Mouse (Mus musculus): Measurements from ENCODE around the gene Kdm2b. TPM values are rescaled to one million over a fixed set of nuclear protein-coding genes. Genes with fewer than 3 reads are reported as not detected.

Kdm2b gene
- polyA plus RNA-seq, 1 experiment from 2014 or later = 7.6 TPM

- Histone ChIP-seq H3K9me3 (ENCODE audit: control insufficient read depth) (no peaks in the 10 kb centered on the region), H3K4me1 (replicated peaks; ENCODE audit: control insufficient read depth, insufficient read depth, low read length) (no peaks in the 10 kb centered on the region), H3K9ac (ENCODE audit: low read depth, low read length) (no peak overlapping the region), H3K4me2 (replicated peaks; ENCODE audit: low read depth) (no peak overlapping the region), H3K27me3 (replicated peaks; ENCODE audit: control insufficient read depth, insufficient read depth, low read length) (no peaks in the 10 kb centered on the region), H3K27ac (ENCODE audit: low read depth, low read length) (no peak overlapping the region), H3K36me3 (ENCODE audit: control insufficient read depth, insufficient read depth) (peaks cover 12% of the 10 kb centered on the region; the same call in 1 of the 2 replicates), H3K4me3 (ENCODE audit: low read depth, low read length) (no peak overlapping the region)
- TF ChIP-seq CTCF (IDR thresholded peaks at IDR 0.05; ENCODE audit: low read depth) = no peak
- 77% methylated on average over 3 of the region's 3 CpGs for WGBS
- no peak for ATAC-seq
Measured at GRCm38 (mm10) chr5:122938676-122939075, 50.9 kb downstream of the Kdm2b start.

- no peaks in the 10 kb centered on the region for H3K9me3 ChIP-seq (ENCODE audit: control insufficient read depth)
- no peak overlapping the region for H3K27ac ChIP-seq (ENCODE audit: low read depth, low read length)
- TF ChIP-seq CTCF (IDR thresholded peaks at IDR 0.05; ENCODE audit: low read depth) = no peak
- WGBS = 73% methylated on average over 4 of the region's 4 CpGs
- no peaks in the 10 kb centered on the region for H3K4me1 ChIP-seq (replicated peaks; ENCODE audit: control insufficient read depth, insufficient read depth, low read length)
- H3K9ac ChIP-seq (ENCODE audit: low read depth, low read length) = no peak overlapping the region
- no peak for ATAC-seq
- H3K4me2 ChIP-seq (replicated peaks; ENCODE audit: low read depth) = no peak overlapping the region
- H3K27me3 ChIP-seq (replicated peaks; ENCODE audit: control insufficient read depth, insufficient read depth, low read length) = no peaks in the 10 kb centered on the region
- peaks cover 15% of the 10 kb centered on the region; the same call in 1 of the 2 replicates for H3K36me3 ChIP-seq (ENCODE audit: control insufficient read depth, insufficient read depth)
- H3K4me3 ChIP-seq (ENCODE audit: low read depth, low read length) = no peak overlapping the region
Measured at GRCm38 (mm10) chr5:122937958-122938540, 51.6 kb downstream of the Kdm2b start.

- Histone ChIP-seq H3K27me3 (replicated peaks; ENCODE audit: control insufficient read depth, insufficient read depth, low read length) (no peaks in the 10 kb centered on the region), H3K4me3 (ENCODE audit: low read depth, low read length) (no peak overlapping the region), H3K9ac (ENCODE audit: low read depth, low read length) (no peak overlapping the region), H3K4me1 (replicated peaks; ENCODE audit: control insufficient read depth, insufficient read depth, low read length) (no peaks in the 10 kb centered on the region), H3K4me2 (replicated peaks; ENCODE audit: low read depth) (no peak overlapping the region), H3K9me3 (ENCODE audit: control insufficient read depth) (no peaks in the 10 kb centered on the region), H3K27ac (ENCODE audit: low read depth, low read length) (no peak overlapping the region), H3K36me3 (ENCODE audit: control insufficient read depth, insufficient read depth) (peaks cover 21% of the 10 kb centered on the region; the same call in 1 of the 2 replicates)
- no peak for TF ChIP-seq CTCF (IDR thresholded peaks at IDR 0.05; ENCODE audit: low read depth)
- ATAC-seq = no peak
- 87% methylated on average over 6 of the region's 6 CpGs for WGBS
Measured at GRCm38 (mm10) chr5:122937031-122937430, 52.6 kb downstream of the Kdm2b start.

GRCm38 (mm10) chr5:122935810-122936209 lies 53.8 kb downstream of the Kdm2b start:
- peak; percentile 45; the same call in 1 of the 2 replicates for TF ChIP-seq CTCF (IDR thresholded peaks at IDR 0.05; ENCODE audit: low read depth)
- H3K36me3 ChIP-seq (ENCODE audit: control insufficient read depth, insufficient read depth) = peaks cover 23% of the 10 kb centered on the region; the same call in 1 of the 2 replicates

GRCm38 (mm10) chr5:122930991-122931390 lies 58.6 kb downstream of the Kdm2b start:
- Histone ChIP-seq H3K36me3 (ENCODE audit: control insufficient read depth, insufficient read depth) (peaks cover 23% of the 10 kb centered on the region; the same call in 1 of the 2 replicates), H3K4me2 (replicated peaks; ENCODE audit: low read depth) (0 out of 2 replicates have a peak overlapping the region, but pooled peaks have one; percentile 10), H3K4me3 (ENCODE audit: low read depth, low read length) (no peak overlapping the region), H3K9ac (ENCODE audit: low read depth, low read length) (no peak overlapping the region), H3K9me3 (ENCODE audit: control insufficient read depth) (no peaks in the 10 kb centered on the region), H3K27ac (ENCODE audit: low read depth, low read length) (no peak overlapping the region; the same call in 1 of the 2 replicates), H3K4me1 (replicated peaks; ENCODE audit: control insufficient read depth, insufficient read depth, low read length) (no peaks in the 10 kb centered on the region; the same call in 1 of the 2 replicates), H3K27me3 (replicated peaks; ENCODE audit: control insufficient read depth, insufficient read depth, low read length) (no peaks in the 10 kb centered on the region)
- WGBS = 46% methylated on average over 7 of the region's 7 CpGs
- no peak; the same call in 1 of the 2 replicates for ATAC-seq
- TF ChIP-seq CTCF (IDR thresholded peaks at IDR 0.05; ENCODE audit: low read depth) = no peak

More at GRCm38 (mm10) chr5:122935810-122936209, 53.8 kb downstream of the Kdm2b start:
- Histone ChIP-seq H3K27me3 (replicated peaks; ENCODE audit: control insufficient read depth, insufficient read depth, low read length) (no peaks in the 10 kb centered on the region), H3K4me2 (replicated peaks; ENCODE audit: low read depth) (no peak overlapping the region), H3K4me3 (ENCODE audit: low read depth, low read length) (no peak overlapping the region), H3K4me1 (replicated peaks; ENCODE audit: control insufficient read depth, insufficient read depth, low read length) (no peaks in the 10 kb centered on the region; the same call in 1 of the 2 replicates), H3K9ac (ENCODE audit: low read depth, low read length) (no peak overlapping the region), H3K9me3 (ENCODE audit: control insufficient read depth) (no peaks in the 10 kb centered on the region), H3K27ac (ENCODE audit: low read depth, low read length) (no peak overlapping the region)
- WGBS = 92% methylated on average over 4 of the region's 4 CpGs
- no peak for ATAC-seq

- no peak for ATAC-seq
- WGBS = 61% methylated on average over 3 of the region's 3 CpGs
- peaks cover 8% of the 10 kb centered on the region; the same call in 1 of the 2 replicates for H3K36me3 ChIP-seq (ENCODE audit: control insufficient read depth, insufficient read depth)
- no peak overlapping the region for H3K4me2 ChIP-seq (replicated peaks; ENCODE audit: low read depth)
- H3K9ac ChIP-seq (ENCODE audit: low read depth, low read length) = no peak overlapping the region
- no peaks in the 10 kb centered on the region for H3K9me3 ChIP-seq (ENCODE audit: control insufficient read depth)
- H3K27ac ChIP-seq (ENCODE audit: low read depth, low read length) = no peak overlapping the region
- no peak for TF ChIP-seq CTCF (IDR thresholded peaks at IDR 0.05; ENCODE audit: low read depth)
- H3K27me3 ChIP-seq (replicated peaks; ENCODE audit: control insufficient read depth, insufficient read depth, low read length) = no peaks in the 10 kb centered on the region
- H3K4me1 ChIP-seq (replicated peaks; ENCODE audit: control insufficient read depth, insufficient read depth, low read length) = no peaks in the 10 kb centered on the region; the same call in 1 of the 2 replicates
- H3K4me3 ChIP-seq (ENCODE audit: low read depth, low read length) = no peak overlapping the region
Measured at GRCm38 (mm10) chr5:122928293-122928692, 61.3 kb downstream of the Kdm2b start.

Measured in intestine, postnatal 0 days (tissue).